Mouse (Mus musculus): ENCODE results near the gene Nmt1. TPM values are rescaled to one million over a fixed set of nuclear protein-coding genes. Genes with fewer than 3 reads are reported as not detected.

Gene Nmt1
- polyA plus RNA-seq, 1 experiment, result 101 TPM

DNA sequence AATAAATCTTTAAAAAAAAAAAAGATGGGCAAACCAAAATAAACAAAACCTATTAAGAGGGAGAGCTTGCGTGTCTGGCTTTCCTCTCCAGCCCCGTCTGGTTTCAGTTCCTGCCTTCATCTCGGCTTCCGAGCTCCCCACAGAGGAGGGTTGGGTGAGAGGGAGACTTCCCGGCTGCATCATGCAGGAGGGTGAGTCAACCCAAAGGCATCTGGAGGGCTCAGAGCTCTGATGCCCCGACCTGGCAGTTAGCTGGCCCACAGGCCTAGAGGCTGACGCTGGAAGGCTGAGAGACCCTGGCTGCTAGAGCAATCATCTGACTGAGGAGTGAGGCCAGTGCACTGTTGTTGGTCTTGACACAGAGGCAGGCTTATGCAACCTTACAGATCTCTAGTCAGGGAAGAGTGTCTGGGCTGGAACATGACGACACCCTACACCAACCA is 23.3 kb downstream of the Nmt1 start:
- TF ChIP-seq EP300 (IDR thresholded peaks at IDR 0.05; ENCODE audit: insufficient read depth, low read depth, low read length) (no peak), POLR2A (IDR thresholded peaks at IDR 0.05; ENCODE audit: insufficient read depth, low read length) (no peak), CTCF (IDR thresholded peaks at IDR 0.05; ENCODE audit: low read depth, low read length) (no peak)
- peaks cover 52% of the 10 kb centered on the region for H3K36me3 ChIP-seq (ENCODE audit: control insufficient read depth, insufficient read depth, low read length, poor library complexity, severe bottlenecking)

DNA sequence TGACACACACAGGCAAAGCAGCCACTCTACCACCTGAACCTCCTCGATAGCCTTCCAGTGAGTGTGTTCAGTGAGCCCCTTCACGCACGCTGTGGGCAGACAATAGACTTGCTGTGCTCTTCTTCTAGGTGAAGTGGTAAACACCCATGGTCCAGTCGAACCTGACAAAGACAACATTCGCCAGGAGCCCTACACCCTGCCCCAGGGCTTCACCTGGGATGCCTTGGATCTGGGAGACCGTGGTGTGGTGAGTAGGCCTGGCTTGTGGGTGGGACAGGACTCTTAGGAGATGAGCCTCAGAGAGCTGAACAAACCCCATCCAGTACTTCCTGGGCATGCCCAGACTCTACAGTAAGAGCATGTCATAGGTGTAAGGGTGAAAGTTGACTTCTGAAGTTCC is 24.1 kb downstream of the Nmt1 start:
- H3K9me3 ChIP-seq (replicated peaks; ENCODE audit: control insufficient read depth, insufficient read depth, low read length, poor library complexity, severe bottlenecking), result no peaks in the 10 kb centered on the region
- no peaks in the 10 kb centered on the region for H3K27me3 ChIP-seq (ENCODE audit: control insufficient read depth, insufficient read depth, low read length, poor library complexity, severe bottlenecking)
- no peak overlapping the region for H3K4me3 ChIP-seq (ENCODE audit: low read depth, low read length)
- peak overlapping the region; percentile 1; the same call in 1 of the 2 replicates for H3K27ac ChIP-seq (ENCODE audit: insufficient read depth, low read length)
- TF ChIP-seq EP300 (IDR thresholded peaks at IDR 0.05; ENCODE audit: insufficient read depth, low read depth, low read length) (no peak), POLR2A (IDR thresholded peaks at IDR 0.05; ENCODE audit: insufficient read depth, low read length) (no peak), CTCF (IDR thresholded peaks at IDR 0.05; ENCODE audit: low read depth, low read length) (no peak)
- H3K36me3 ChIP-seq (ENCODE audit: control insufficient read depth, insufficient read depth, low read length, poor library complexity, severe bottlenecking), result peaks cover 55% of the 10 kb centered on the region
- H3K4me1 ChIP-seq (ENCODE audit: control insufficient read depth, insufficient read depth, low read length), result no peaks in the 10 kb centered on the region
- H3K9ac ChIP-seq (ENCODE audit: low read depth, poor library complexity, severe bottlenecking), result no peak overlapping the region

More for the DNA sequence above, 23.3 kb downstream of the Nmt1 start:
- H3K9ac ChIP-seq (ENCODE audit: low read depth, poor library complexity, severe bottlenecking), result no peak overlapping the region
- H3K4me1 ChIP-seq (ENCODE audit: control insufficient read depth, insufficient read depth, low read length), result no peaks in the 10 kb centered on the region
- peak overlapping the region; percentile 1; the same call in 1 of the 2 replicates for H3K27ac ChIP-seq (ENCODE audit: insufficient read depth, low read length)
- no peaks in the 10 kb centered on the region for H3K9me3 ChIP-seq (replicated peaks; ENCODE audit: control insufficient read depth, insufficient read depth, low read length, poor library complexity, severe bottlenecking)
- H3K27me3 ChIP-seq (ENCODE audit: control insufficient read depth, insufficient read depth, low read length, poor library complexity, severe bottlenecking), result no peaks in the 10 kb centered on the region
- H3K4me3 ChIP-seq (ENCODE audit: low read depth, low read length), result no peak overlapping the region

DNA sequence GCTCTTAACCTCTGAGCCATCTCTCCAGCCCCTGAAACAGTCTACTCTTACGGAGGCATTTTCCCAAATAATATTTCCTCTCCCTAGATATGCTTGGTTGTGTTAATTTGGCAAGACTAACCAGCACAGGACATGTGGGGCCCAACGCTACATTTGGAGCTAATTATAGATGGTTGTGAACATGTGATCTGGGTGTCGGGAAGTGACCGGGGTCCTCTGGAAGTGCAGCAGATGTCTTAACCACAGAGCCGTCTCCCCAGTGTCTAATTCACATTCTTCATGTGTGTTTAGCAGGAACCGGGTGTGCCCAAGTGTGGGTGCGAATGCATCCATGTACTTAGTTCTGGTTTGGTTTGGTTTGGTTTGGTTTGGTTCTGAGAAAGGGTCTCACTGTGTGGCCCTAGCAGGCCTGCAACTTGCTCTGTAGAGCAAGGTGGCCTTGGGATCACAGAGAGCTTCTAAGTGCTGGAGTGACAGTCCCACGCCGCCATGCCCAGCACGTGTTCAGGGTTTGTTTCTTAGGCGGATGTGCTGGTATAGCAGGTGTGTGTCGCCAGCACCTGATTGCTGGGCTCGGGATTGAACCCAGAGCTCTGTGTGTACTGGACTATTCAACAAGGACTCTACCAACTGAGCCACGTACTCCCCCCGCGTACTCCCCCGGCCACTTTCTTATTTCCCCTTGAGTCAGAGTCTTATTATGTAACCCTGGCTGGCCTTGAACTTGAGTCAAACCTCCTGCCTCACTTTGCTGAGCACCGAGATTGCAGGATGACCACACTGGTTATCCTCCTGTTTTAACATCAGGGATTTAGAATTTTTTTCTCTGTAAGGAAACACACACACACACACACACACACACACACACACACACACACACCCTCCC is 25.4 kb downstream of the Nmt1 start:
- Histone ChIP-seq H3K27me3 (ENCODE audit: control insufficient read depth, insufficient read depth, low read length, poor library complexity, severe bottlenecking) (no peaks in the 10 kb centered on the region), H3K36me3 (ENCODE audit: control insufficient read depth, insufficient read depth, low read length, poor library complexity, severe bottlenecking) (peaks cover 62% of the 10 kb centered on the region), H3K4me3 (ENCODE audit: low read depth, low read length) (no peak overlapping the region), H3K9me3 (replicated peaks; ENCODE audit: control insufficient read depth, insufficient read depth, low read length, poor library complexity, severe bottlenecking) (no peaks in the 10 kb centered on the region), H3K27ac (ENCODE audit: insufficient read depth, low read length) (no peak overlapping the region), H3K4me1 (ENCODE audit: control insufficient read depth, insufficient read depth, low read length) (no peaks in the 10 kb centered on the region), H3K9ac (ENCODE audit: low read depth, poor library complexity, severe bottlenecking) (no peak overlapping the region)
- TF ChIP-seq CTCF (IDR thresholded peaks at IDR 0.05; ENCODE audit: low read depth, low read length) (no peak), EP300 (IDR thresholded peaks at IDR 0.05; ENCODE audit: insufficient read depth, low read depth, low read length) (no peak), POLR2A (IDR thresholded peaks at IDR 0.05; ENCODE audit: insufficient read depth, low read length) (no peak)

DNA sequence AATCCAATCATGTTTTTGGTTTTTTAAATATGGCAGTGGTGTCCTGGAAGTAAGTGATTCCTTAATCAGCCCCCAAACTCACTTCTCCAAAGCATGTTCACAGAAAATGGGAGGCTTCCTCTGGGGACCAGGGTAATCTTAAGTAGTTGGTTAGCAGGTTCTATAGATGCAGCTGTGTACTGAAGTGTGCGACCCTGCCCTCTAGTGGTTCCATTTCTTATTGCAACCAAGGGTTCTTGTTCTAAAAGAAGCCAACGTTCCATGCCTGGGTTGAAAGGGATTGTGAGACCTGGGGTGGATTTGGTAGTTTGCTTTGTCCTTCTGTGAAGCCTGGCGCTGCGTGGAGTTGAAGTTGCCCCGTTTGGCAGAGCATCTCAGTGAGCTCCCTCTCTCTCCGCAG is 26.8 kb downstream of the Nmt1 start:
- no peaks in the 10 kb centered on the region for H3K4me1 ChIP-seq (ENCODE audit: control insufficient read depth, insufficient read depth, low read length)
- H3K27me3 ChIP-seq (ENCODE audit: control insufficient read depth, insufficient read depth, low read length, poor library complexity, severe bottlenecking), result no peaks in the 10 kb centered on the region
- H3K4me3 ChIP-seq (ENCODE audit: low read depth, low read length), result no peak overlapping the region
- peak; percentile 9 for TF ChIP-seq CTCF (IDR thresholded peaks at IDR 0.05; ENCODE audit: low read depth, low read length)
- TF ChIP-seq POLR2A (IDR thresholded peaks at IDR 0.05; ENCODE audit: insufficient read depth, low read length), result no peak
- no peak for TF ChIP-seq EP300 (IDR thresholded peaks at IDR 0.05; ENCODE audit: insufficient read depth, low read depth, low read length)
- peaks cover 71% of the 10 kb centered on the region for H3K36me3 ChIP-seq (ENCODE audit: control insufficient read depth, insufficient read depth, low read length, poor library complexity, severe bottlenecking)
- H3K9ac ChIP-seq (ENCODE audit: low read depth, poor library complexity, severe bottlenecking), result no peak overlapping the region
- no peak overlapping the region for H3K27ac ChIP-seq (ENCODE audit: insufficient read depth, low read length)
- H3K9me3 ChIP-seq (replicated peaks; ENCODE audit: control insufficient read depth, insufficient read depth, low read length, poor library complexity, severe bottlenecking), result no peaks in the 10 kb centered on the region

DNA sequence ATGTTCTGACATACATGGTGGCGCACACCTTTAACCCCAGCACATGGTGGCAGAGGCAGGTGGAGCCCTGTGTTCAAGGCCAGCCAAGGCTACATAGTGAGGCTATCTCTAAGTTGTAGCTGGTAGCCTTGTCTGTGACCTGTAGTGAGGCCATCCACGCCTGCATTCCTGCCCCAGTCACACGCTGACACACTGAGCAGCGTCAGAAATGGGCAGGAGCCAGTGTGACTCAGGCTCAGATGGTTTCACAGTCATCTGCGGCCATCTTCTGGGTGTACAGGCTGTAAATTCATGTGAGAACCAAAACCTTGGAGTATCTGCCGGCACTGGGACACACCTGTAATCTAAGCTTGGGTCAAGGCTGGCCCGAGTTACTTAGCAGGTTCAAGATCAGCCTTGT is 28.6 kb downstream of the Nmt1 start:
- no peak for TF ChIP-seq CTCF (IDR thresholded peaks at IDR 0.05; ENCODE audit: low read depth, low read length)
- no peak for TF ChIP-seq EP300 (IDR thresholded peaks at IDR 0.05; ENCODE audit: insufficient read depth, low read depth, low read length)
- TF ChIP-seq POLR2A (IDR thresholded peaks at IDR 0.05; ENCODE audit: insufficient read depth, low read length), result no peak
- no peak overlapping the region for H3K27ac ChIP-seq (ENCODE audit: insufficient read depth, low read length)
- no peaks in the 10 kb centered on the region for H3K9me3 ChIP-seq (replicated peaks; ENCODE audit: control insufficient read depth, insufficient read depth, low read length, poor library complexity, severe bottlenecking)
- no peaks in the 10 kb centered on the region for H3K27me3 ChIP-seq (ENCODE audit: control insufficient read depth, insufficient read depth, low read length, poor library complexity, severe bottlenecking)
- no peak overlapping the region for H3K4me3 ChIP-seq (ENCODE audit: low read depth, low read length)
- H3K36me3 ChIP-seq (ENCODE audit: control insufficient read depth, insufficient read depth, low read length, poor library complexity, severe bottlenecking), result peaks cover 74% of the 10 kb centered on the region
- no peaks in the 10 kb centered on the region for H3K4me1 ChIP-seq (ENCODE audit: control insufficient read depth, insufficient read depth, low read length)
- H3K9ac ChIP-seq (ENCODE audit: low read depth, poor library complexity, severe bottlenecking), result no peak overlapping the region

DNA sequence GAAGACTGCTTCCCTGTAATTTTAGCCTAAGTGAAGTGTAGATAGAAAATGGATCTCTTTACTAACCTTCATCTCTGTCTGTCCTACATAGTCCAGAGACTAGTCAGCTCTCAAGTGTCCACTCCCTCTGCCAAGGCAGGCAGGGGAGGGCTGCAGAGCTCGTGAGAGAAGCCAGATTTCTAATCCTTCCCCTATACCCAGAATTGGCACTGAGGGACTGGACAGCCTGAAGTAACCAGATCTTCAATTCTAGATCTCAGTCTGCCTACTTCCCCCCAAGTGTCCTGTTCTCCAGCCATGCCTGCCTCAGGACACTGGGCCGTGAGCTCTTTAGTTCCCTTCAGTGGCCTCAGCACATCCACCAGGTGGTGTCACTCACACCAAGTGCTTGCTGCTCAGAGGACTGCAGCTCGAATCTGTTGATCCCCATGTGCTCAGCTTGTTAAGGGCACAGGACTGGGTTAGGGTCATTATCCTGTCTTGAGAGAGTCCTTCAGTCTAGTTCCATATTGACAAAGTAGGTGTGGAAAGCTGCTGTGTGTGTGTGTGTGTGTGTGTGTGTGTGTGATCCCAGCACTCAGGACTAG is 30.6 kb downstream of the Nmt1 start:
- Histone ChIP-seq H3K27ac (ENCODE audit: insufficient read depth, low read length) (no peak overlapping the region), H3K4me3 (ENCODE audit: low read depth, low read length) (no peak overlapping the region), H3K36me3 (ENCODE audit: control insufficient read depth, insufficient read depth, low read length, poor library complexity, severe bottlenecking) (peaks cover 72% of the 10 kb centered on the region), H3K9me3 (replicated peaks; ENCODE audit: control insufficient read depth, insufficient read depth, low read length, poor library complexity, severe bottlenecking) (no peaks in the 10 kb centered on the region), H3K27me3 (ENCODE audit: control insufficient read depth, insufficient read depth, low read length, poor library complexity, severe bottlenecking) (no peaks in the 10 kb centered on the region), H3K9ac (ENCODE audit: low read depth, poor library complexity, severe bottlenecking) (no peak overlapping the region), H3K4me1 (ENCODE audit: control insufficient read depth, insufficient read depth, low read length) (no peaks in the 10 kb centered on the region)
- no peak for TF ChIP-seq POLR2A (IDR thresholded peaks at IDR 0.05; ENCODE audit: insufficient read depth, low read length)
- no peak for TF ChIP-seq EP300 (IDR thresholded peaks at IDR 0.05; ENCODE audit: insufficient read depth, low read depth, low read length)
- TF ChIP-seq CTCF (IDR thresholded peaks at IDR 0.05; ENCODE audit: low read depth, low read length), result no peak

All from ES-Bruce4 (cell line).